Mouse (Mus musculus): ENCODE measurements at regions not wholly inside any gene's neighbourhood (a gene's known extent, or its start where the extent isn't known, plus 50 kb on each side); places are given as distances from the start of the nearest gene placed in this dataset.

- POLR2A ChIA-PET = no interaction called here
- CTCF ChIA-PET = no interaction called here
These were observed 53.4 kb upstream of the Trpc3 start for GRCm38 (mm10) chr3:36743399-36743798.

GRCm38 (mm10) chr3:36754358-36754950 is 64.5 kb upstream of the Trpc3 start:
- ChIA-PET POLR2A (no interaction called here), CTCF (interaction anchor here in 1 of 4 experiments (1.0 kb wide), 1 partner anchor 450 kb away, joined by 3 read pairs; no protein-coding TSS in a partner anchor)

GRCm38 (mm10) chr3:36762065-36762653 is 72.2 kb upstream of the Trpc3 start:
- ChIA-PET CTCF (no interaction called here), POLR2A (no interaction called here)

GRCm38 (mm10) chr3:36762847-36763246 is 72.9 kb upstream of the Trpc3 start:
- ChIA-PET POLR2A (no interaction called here), CTCF (no interaction called here)

GRCm38 (mm10) chr3:36764741-36765140 is 74.8 kb upstream of the Trpc3 start:
- POLR2A ChIA-PET = no interaction called here
- CTCF ChIA-PET = no interaction called here

GRCm38 (mm10) chr3:36770096-36770495 is 80.1 kb upstream of the Trpc3 start:
- ChIA-PET POLR2A (no interaction called here), CTCF (no interaction called here)

GRCm38 (mm10) chr3:36771011-36771410 is 81.0 kb upstream of the Trpc3 start:
- POLR2A ChIA-PET = no interaction called here

GRCm38 (mm10) chr3:36774023-36774422 is 84.1 kb upstream of the Trpc3 start:
- CTCF ChIA-PET = no interaction called here

More at GRCm38 (mm10) chr3:36771011-36771410, 81.0 kb upstream of the Trpc3 start:
- CTCF ChIA-PET = no interaction called here

GRCm38 (mm10) chr3:36778448-36778847 is 84.5 kb upstream of the 4932438A13Rik start:
- CTCF ChIA-PET = no interaction called here
- POLR2A ChIA-PET = no interaction called here

More at GRCm38 (mm10) chr3:36774023-36774422, 84.1 kb upstream of the Trpc3 start:
- POLR2A ChIA-PET = no interaction called here

GRCm38 (mm10) chr3:36786581-36786980 is 76.3 kb upstream of the 4932438A13Rik start:
- POLR2A ChIA-PET = no interaction called here
- CTCF ChIA-PET = interaction anchor here in 1 of 4 experiments (1.3 kb wide), 1 partner anchor 418 kb away, joined by 4 read pairs; no protein-coding TSS in a partner anchor

- CTCF ChIA-PET = interaction anchor here in 2 of 4 experiments (0.6 to 1.4 kb wide), 2 partner anchors 341 to 390 kb away, joined by 3 to 4 read pairs; no protein-coding TSS in a partner anchor
- POLR2A ChIA-PET = interaction anchor here in 2 of 4 experiments (0.7 to 1.4 kb wide), 2 partner anchors 148 to 1012 kb away, joined by 3 read pairs; no protein-coding TSS in a partner anchor
These were observed 72.7 kb upstream of the 4932438A13Rik start for GRCm38 (mm10) chr3:36790245-36790644.

GRCm38 (mm10) chr3:36797025-36797424 is 65.9 kb upstream of the 4932438A13Rik start:
- ChIA-PET POLR2A (interaction anchor here in 2 of 4 experiments (0.6 to 0.7 kb wide), 3 partner anchors 107 to 276 kb away, joined by 3 to 4 read pairs (median 3); partner anchors contain the start of gene Trpc3 (in 1 of the 2)), CTCF (interaction anchor here in 1 of 4 experiments (0.9 kb wide), 1 partner anchor 407 kb away, joined by 7 read pairs; no protein-coding TSS in a partner anchor)

- ChIA-PET CTCF (interaction anchor here in 2 of 4 experiments (0.5 to 0.7 kb wide), 2 partner anchors 13 to 71 kb away, joined by 3 read pairs; no protein-coding TSS in a partner anchor), POLR2A (interaction anchor here in 1 of 4 experiments (0.6 to 1.5 kb wide), 2 partner anchors 10 to 529 kb away, joined by 3 to 5 read pairs; no protein-coding TSS in a partner anchor)
These were observed 64.6 kb upstream of the 4932438A13Rik start for GRCm38 (mm10) chr3:36798160-36798823.

- ChIA-PET POLR2A (interaction anchor here in 1 of 4 experiments (0.6 kb wide), 2 partner anchors 53 to 244 kb away, joined by 4 to 5 read pairs; partner anchors contain the start of gene 4932438A13Rik), CTCF (no interaction called here)
These were observed 52.4 kb upstream of the 4932438A13Rik start for GRCm38 (mm10) chr3:36810528-36810927.
